In the genomic region with DNA sequence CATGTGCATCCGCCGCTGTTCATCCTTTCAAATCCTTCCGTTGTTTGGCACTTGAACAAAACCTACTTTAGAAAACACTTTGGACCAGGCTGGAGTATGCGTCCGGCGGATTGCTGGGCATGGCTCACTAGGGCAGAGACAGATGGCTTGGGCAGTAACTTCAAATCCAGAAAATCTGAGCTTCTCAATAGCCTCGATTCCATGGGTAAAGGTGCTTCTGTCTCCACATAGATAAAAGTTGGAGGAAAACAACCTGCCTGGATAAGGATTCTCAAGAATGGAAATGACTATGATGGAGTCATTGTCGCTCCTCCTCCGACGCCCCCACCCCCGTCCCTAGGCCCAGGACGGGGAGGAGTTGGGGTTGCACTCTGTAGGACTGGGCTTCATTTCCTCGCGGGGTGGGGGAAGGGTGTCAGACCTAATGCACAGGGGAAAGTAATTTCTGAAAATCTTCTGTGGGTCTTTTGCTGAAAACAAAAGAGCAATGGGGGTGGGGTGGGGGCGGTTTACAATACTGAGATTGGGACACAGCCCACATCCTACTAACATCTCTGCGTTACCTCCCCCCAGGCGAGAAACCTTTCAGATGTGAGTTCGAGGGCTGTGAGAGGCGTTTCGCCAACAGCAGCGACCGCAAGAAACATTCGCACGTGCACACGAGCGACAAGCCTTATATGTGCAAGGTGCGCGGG, we compare ENCODE assay signal across 13 mouse cellular contexts. TPM values are rescaled to one million over a fixed set of nuclear protein-coding genes. Genes with fewer than 3 reads are reported as not detected.
A peak's percentile ranks its signal among the peaks of the same experiment; 100 is the strongest.
DNase-seq lines count a peak whose midpoint lies in the region; ATAC-seq and TF ChIP-seq lines count a peak whose summit lies in the region.
"Had no signal": no experiment of that assay in that cellular context is flagged by ENCODE, and none has a peak within 500 bp of the region (broad histone marks: within the 10 kb centered on the region; RNA-seq: fewer than 3 reads in every experiment).

No protein-coding gene starts in this region.

- H3K36me3 ChIP-seq in ES-Bruce4 (ENCODE audit: control insufficient read depth, insufficient read depth, low read length, poor library complexity, severe bottlenecking), result no peaks in the 10 kb centered on the region
- H3K36me3 ChIP-seq in forebrain, embryonic 11.5 days (ENCODE audit: control insufficient read depth, insufficient read depth, low read length), result no peaks in the 10 kb centered on the region
- no peaks in the 10 kb centered on the region for H3K36me3 ChIP-seq in limb, embryonic 13.5 days

- H3K9ac ChIP-seq in ES-Bruce4 (ENCODE audit: low read depth, poor library complexity, severe bottlenecking), result no peak overlapping the region
- H3K9ac ChIP-seq in forebrain, embryonic 11.5 days (ENCODE audit: low read length), result peak overlapping the region; percentile 90
- H3K9ac ChIP-seq in limb, embryonic 13.5 days, result no peak overlapping the region

- peak overlapping the region; percentile 79 for H3K4me2 ChIP-seq in forebrain, embryonic 11.5 days (ENCODE audit: low read depth, low read length, severe bottlenecking)
- no peak overlapping the region for H3K4me2 ChIP-seq in limb, embryonic 13.5 days (replicated peaks)

- no peak for TF ChIP-seq POLR2A in ES-Bruce4 (IDR thresholded peaks at IDR 0.05; ENCODE audit: insufficient read depth, low read length)

- DNase-seq in cerebellum, adult 11 months, result peak; percentile 73
- DNase-seq in forebrain, embryonic 11.5 days (ENCODE audit: low spot score), result peak; percentile 79
- no peak for DNase-seq in adrenal gland, adult 2 months
- no peak for DNase-seq in urinary bladder, postnatal 36 days (ENCODE audit: low spot score in 2 of 2)
- DNase-seq in ovary, adult 18-20 months (ENCODE audit: low spot score), result no peak
- DNase-seq in layer of hippocampus, postnatal 14 days (ENCODE audit: low spot score in 2 of 2), result no peak
- DNase-seq: heart, postnatal 4 days; lung, postnatal 36 days; right cerebral cortex, postnatal 14 days; thymus, adult 2 months had no signal

- no peak for TF ChIP-seq CTCF in ES-Bruce4 (IDR thresholded peaks at IDR 0.05; ENCODE audit: low read depth, low read length)

- peaks cover 34% of the 10 kb centered on the region for H3K27me3 ChIP-seq in ES-Bruce4 (ENCODE audit: control insufficient read depth, insufficient read depth, low read length, poor library complexity, severe bottlenecking)
- peaks cover 62% of the 10 kb centered on the region for H3K27me3 ChIP-seq in forebrain, embryonic 11.5 days (ENCODE audit: control insufficient read depth, insufficient read depth, low read length)
- peaks cover 97% of the 10 kb centered on the region for H3K27me3 ChIP-seq in limb, embryonic 13.5 days

- H3K4me3 ChIP-seq in ES-Bruce4 (ENCODE audit: low read depth, low read length), result peak overlapping the region; percentile 62
- peak overlapping the region; percentile 51 for H3K4me3 ChIP-seq in forebrain, embryonic 11.5 days (ENCODE audit: low read depth, low read length)
- H3K4me3 ChIP-seq in limb, embryonic 13.5 days, result no peak overlapping the region

- WGBS in forebrain, embryonic 11.5 days, result under 1% methylated on average over 28 of the region's 28 CpGs
- WGBS in limb, embryonic 13.5 days, result 2% methylated on average over 28 of the region's 28 CpGs

- ATAC-seq in forebrain, embryonic 11.5 days (replicated peaks; ENCODE audit: low FRiP score), result peak; percentile 62
- ATAC-seq in limb, embryonic 13.5 days (ENCODE audit: low FRiP score, low read depth), result 0 out of 2 replicates have a peak, but pooled peaks have one; percentile 2

- H3K9me3 ChIP-seq in ES-Bruce4 (replicated peaks; ENCODE audit: control insufficient read depth, insufficient read depth, low read length, poor library complexity, severe bottlenecking), result peaks cover 7% of the 10 kb centered on the region; the same call in 1 of the 2 replicates
- H3K9me3 ChIP-seq in forebrain, embryonic 11.5 days (ENCODE audit: control insufficient read depth, low read length), result no peaks in the 10 kb centered on the region
- no peaks in the 10 kb centered on the region for H3K9me3 ChIP-seq in limb, embryonic 13.5 days

- H3K27ac ChIP-seq in ES-Bruce4 (ENCODE audit: insufficient read depth, low read length), result no peak overlapping the region
- peak overlapping the region; percentile 84 for H3K27ac ChIP-seq in forebrain, embryonic 11.5 days (ENCODE audit: low read depth, low read length)
- no peak overlapping the region for H3K27ac ChIP-seq in limb, embryonic 13.5 days

- TF ChIP-seq EP300 in ES-Bruce4 (IDR thresholded peaks at IDR 0.05; ENCODE audit: insufficient read depth, low read depth, low read length), result no peak

- peaks cover 1% of the 10 kb centered on the region for H3K4me1 ChIP-seq in ES-Bruce4 (ENCODE audit: control insufficient read depth, insufficient read depth, low read length)
- H3K4me1 ChIP-seq in forebrain, embryonic 11.5 days (replicated peaks; ENCODE audit: control insufficient read depth, insufficient read depth, low read length), result peaks cover 19% of the 10 kb centered on the region
- peaks cover 9% of the 10 kb centered on the region; the same call in 1 of the 2 replicates for H3K4me1 ChIP-seq in limb, embryonic 13.5 days

RNA-seq across cellular contexts. Expression of gene Zic1, which starts 18.0 kb away (rescaled TPM):
- polyA plus RNA-seq in ES-Bruce4 (2011; ENCODE audit: insufficient read depth, insufficient read length, low read depth, missing spikeins), result 0.13 TPM in 1 of 2 replicates, not detected in the other
- 14.7 and 15.7 TPM in 2 replicates for polyA plus RNA-seq in forebrain, embryonic 11.5 days (2014; fragmentation: Nextera tagmentation; extraction: Ambion mirVana)
- 0.22 and 0.28 TPM in 2 replicates for polyA plus RNA-seq in limb, embryonic 13.5 days (2015; fragmentation: Nextera tagmentation; extraction: Ambion mirVana)
- not detected for total RNA-seq in adrenal gland, adult 2 months (2021)
- 0.08 TPM in 1 of 2 replicates, not detected in the other for polyA plus RNA-seq in adrenal gland, adult 2 months (2012; rRNA removed)
- 10 to 100 TPM; 28.5 to 30.0 TPM for total RNA-seq in layer of hippocampus, postnatal 14 days (2021)
- total RNA-seq: heart, postnatal 4 days; MEL had no signal

RNA-seq across cellular contexts. Expression of gene Zic4, which starts 21.4 kb away (rescaled TPM):
- not detected in 2 replicates for polyA plus RNA-seq in ES-Bruce4 (2011; ENCODE audit: insufficient read depth, insufficient read length, low read depth, missing spikeins)
- 58.8 and 59.5 TPM in 2 replicates for polyA plus RNA-seq in forebrain, embryonic 11.5 days (2014; fragmentation: Nextera tagmentation; extraction: Ambion mirVana)
- 0.33 and 0.41 TPM in 2 replicates for polyA plus RNA-seq in limb, embryonic 13.5 days (2015; fragmentation: Nextera tagmentation; extraction: Ambion mirVana)
- total RNA-seq in adrenal gland, adult 2 months (2021), result not detected
- polyA plus RNA-seq in adrenal gland, adult 2 months (2012; rRNA removed), result not detected in 2 replicates
- total RNA-seq in layer of hippocampus, postnatal 14 days (2021), result 1 to 10 TPM; 5.4 to 7.4 TPM
- total RNA-seq: heart, postnatal 4 days; MEL had no signal
- polyA plus RNA-seq: thymus, adult 2 months had no signal

Comparison
In these comparisons a context has a peak if more than half of its experiments do, and no peak if none do; other contexts are left out.
1. DNase-seq: peak in cerebellum, adult 11 months (single experiment) and forebrain, embryonic 11.5 days (single experiment); none in adrenal gland, adult 2 months (single experiment), urinary bladder, postnatal 36 days (0 of 2), ovary, adult 18-20 months (single experiment) and layer of hippocampus, postnatal 14 days (0 of 2).
2. RNA of gene Zic1, which starts 18.0 kb away (polyA plus RNA-seq): 14.7 to 15.7 TPM in forebrain, embryonic 11.5 days; 0.22 to 0.28 TPM in limb, embryonic 13.5 days, 0.13 TPM in ES-Bruce4 and 0.08 TPM in adrenal gland, adult 2 months; every median in the first group is over 10 times any median in the second.
3. RNA of gene Zic4, which starts 21.4 kb away (polyA plus RNA-seq): 58.8 to 59.5 TPM in forebrain, embryonic 11.5 days; 0.33 to 0.41 TPM in limb, embryonic 13.5 days, not detected in ES-Bruce4 and not detected in adrenal gland, adult 2 months; every median in the first group is over 10 times any median in the second.